Mouse (Mus musculus) brain, adult 2 months (tissue): Measurements from ENCODE around the gene Kdm5c.
"Not testable (repeated sequence)": the region's sequence is repeated elsewhere in the genome, so short reads cannot be mapped to it uniquely, and the experiment has no call there.

Experiments used
- DNase-seq: peaks from one replicate; pipeline ENCODE4 v3.0.0; 2011; ENCODE audit warnings: low read depth, low spot score

The Kdm5c gene

DNA sequence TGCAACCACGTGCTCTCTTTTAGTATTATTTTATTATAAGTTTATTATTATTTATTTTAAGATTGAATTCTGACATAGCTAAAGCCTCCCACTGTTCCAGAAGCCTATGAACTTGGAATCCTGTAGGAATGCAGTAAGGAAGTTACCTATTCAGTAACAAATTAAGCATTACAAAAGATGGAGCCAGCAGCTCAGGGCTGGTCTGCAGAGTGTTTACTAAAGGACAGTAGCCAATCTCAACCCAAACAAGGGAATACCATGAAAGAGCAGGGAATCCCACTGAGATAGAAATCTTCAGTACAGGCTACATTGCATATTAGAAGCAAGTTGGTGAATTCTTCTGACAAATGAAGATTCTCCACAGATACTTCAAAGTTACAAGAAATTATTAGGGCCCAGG lies 54.2 kb downstream of the Kdm5c start:
- not testable (repeated sequence) for DNase-seq

- no peak for DNase-seq
Measured at GRCm38 (mm10) chrX:152306224-152306623, 73.4 kb downstream of the Kdm5c start.

DNA sequence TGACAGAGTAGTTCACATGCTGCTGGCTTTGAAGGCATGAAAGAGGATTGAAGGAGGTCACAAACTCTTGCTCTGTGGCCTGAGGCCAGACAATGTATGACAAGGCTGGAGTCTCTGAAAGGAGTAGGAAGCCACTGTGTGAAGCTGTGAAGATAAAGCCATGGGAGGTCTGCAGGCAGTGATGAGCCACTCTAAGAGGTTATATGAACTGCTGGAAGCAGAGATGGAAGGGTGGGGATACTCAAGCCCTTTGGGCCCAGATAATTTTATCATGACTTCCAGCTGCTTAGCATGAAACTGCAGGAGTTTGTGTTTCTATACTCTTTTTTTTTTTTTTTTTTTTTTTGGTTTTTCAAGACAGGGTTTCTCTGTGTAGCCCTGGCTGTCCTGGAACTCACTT lies 74.6 kb downstream of the Kdm5c start:
- DNase-seq, result no peak

- peak; percentile 45 for DNase-seq
Measured at GRCm38 (mm10) chrX:152307942-152308341, 75.1 kb downstream of the Kdm5c start.

GRCm38 (mm10) chrX:152320535-152320934 lies 87.7 kb downstream of the Kdm5c start:
- no peak for DNase-seq

- no peak for DNase-seq
Measured at GRCm38 (mm10) chrX:152322776-152323175, 90.0 kb downstream of the Kdm5c start.

DNA sequence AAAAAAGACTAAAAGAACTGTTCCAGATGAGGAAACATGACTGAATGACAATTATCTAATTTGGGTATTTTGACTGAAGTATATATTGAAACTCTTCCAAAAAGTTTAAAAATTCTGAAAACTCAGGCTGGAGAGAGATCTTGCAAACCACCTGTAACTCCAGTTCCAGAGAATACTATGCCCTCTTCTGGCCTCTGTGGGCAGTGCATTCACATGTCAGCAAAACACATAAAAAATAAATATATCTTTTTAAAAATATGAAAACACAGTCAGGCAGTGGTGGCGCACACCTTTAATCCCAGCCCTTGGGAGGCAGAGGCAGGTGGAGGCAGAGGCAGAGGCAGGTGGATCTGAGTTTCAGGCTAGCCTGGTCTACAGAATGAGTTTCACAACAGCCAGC lies 90.8 kb downstream of the Kdm5c start:
- DNase-seq, result no peak
